Mouse (Mus musculus) thymus, adult 2 months (tissue): ENCODE data around the gene Sema5b. TPM values are rescaled to one million over a fixed set of nuclear protein-coding genes. Genes with fewer than 3 reads are reported as not detected.

Source experiments
- DNase-seq: peaks from one replicate; pipeline ENCODE4 v3.0.0; 2021
- H3K27ac ChIP-seq: fragments of 200-500 bp; 2 replicates; pipeline ENCODE4 v1.5.1; 2012; ENCODE audit warnings: low read length, control low read depth; ENCODE audit not compliant: control insufficient read depth, insufficient read depth
- H3K27me3 ChIP-seq: fragments of 200-500 bp; 2 replicates; pipeline ENCODE4 v1.6.1; 2012; ENCODE audit warnings: mild to moderate bottlenecking, low read length, moderate library complexity, mixed read lengths; ENCODE audit not compliant: control insufficient read depth, insufficient read depth
- H3K36me3 ChIP-seq: fragments of 200-500 bp; 2 replicates; pipeline ENCODE4 v1.6.1; 2012; ENCODE audit warnings: mild to moderate bottlenecking, low read length, moderate library complexity; ENCODE audit not compliant: control insufficient read depth, insufficient read depth
- H3K4me1 ChIP-seq: fragments of 200-500 bp; replicated peaks from 2 replicates; pipeline ENCODE4 v1.6.1; 2012; ENCODE audit warnings: low read length; ENCODE audit not compliant: control insufficient read depth, insufficient read depth
- H3K4me3 ChIP-seq: fragments of 200-500 bp; 2 replicates; pipeline ENCODE4 v1.5.1; 2012; ENCODE audit warnings: mild to moderate bottlenecking, low read length, control low read depth, moderate library complexity; ENCODE audit not compliant: control insufficient read depth, insufficient read depth
- CTCF ChIP-seq: fragments of 200-500 bp; IDR thresholded peaks from 2 replicates; pipeline ENCODE4 v1.5.1; 2012; ENCODE audit warnings: mild to moderate bottlenecking, control low read depth, low read length, moderate library complexity, borderline replicate concordance; ENCODE audit not compliant: control insufficient read depth, poor library complexity, insufficient read depth; ENCODE audit errors: extremely low read depth
- POLR2A ChIP-seq: fragments of 200-500 bp; IDR thresholded peaks from 2 replicates; pipeline ENCODE4 v1.6.1; 2012; ENCODE audit warnings: mild to moderate bottlenecking, low read length, control low read depth, moderate library complexity; ENCODE audit not compliant: control insufficient read depth, poor library complexity, insufficient read depth; ENCODE audit errors: extremely low read depth
- WGBS: fragments of 180-500 bp; shearing (Covaris S2); methylation state at CpG from one replicate; pipeline ENCODE4 v1.1.7; 2018; 5-methylcytosine and 5-hydroxymethylcytosine counted together
- polyA plus RNA-seq: library from polyadenylated mRNA; depleted of rRNA; stranded (reverse); fragments of >200 nt; gene quantifications from 2 replicates; pipeline ENCODE4 v1.2.3, GENCODE M21; 2012

Sema5b gene
- polyA plus RNA-seq, 1 experiment, result 0.54 TPM

GRCm38 (mm10) chr16:35537651-35538050 lies 3.3 kb upstream of the Sema5b start:
- H3K4me3 ChIP-seq, result no peak overlapping the region
- no peaks in the 10 kb centered on the region for H3K4me1 ChIP-seq
- TF ChIP-seq POLR2A (no peak), CTCF (no peak)
- H3K36me3 ChIP-seq, result no peaks in the 10 kb centered on the region
- WGBS, result 72% methylated on average over 8 of the region's 8 CpGs
- H3K27me3 ChIP-seq, result peaks cover 10% of the 10 kb centered on the region
- H3K27ac ChIP-seq, result no peak overlapping the region
- DNase-seq, result no peak

- no peak for DNase-seq
- TF ChIP-seq POLR2A, result no peak
- no peak for TF ChIP-seq CTCF
- H3K36me3 ChIP-seq, result no peaks in the 10 kb centered on the region
- no peak overlapping the region for H3K4me3 ChIP-seq
- H3K27ac ChIP-seq, result no peak overlapping the region
- H3K4me1 ChIP-seq, result no peaks in the 10 kb centered on the region
- WGBS, result 52% methylated on average over 10 of the region's 10 CpGs
- H3K27me3 ChIP-seq, result peaks cover 10% of the 10 kb centered on the region
Measured at GRCm38 (mm10) chr16:35539041-35539440, 1.9 kb upstream of the Sema5b start.

GRCm38 (mm10) chr16:35540333-35541116 lies 420 bp upstream of the Sema5b start:
- TF ChIP-seq CTCF (no peak), POLR2A (no peak)
- Histone ChIP-seq H3K4me1 (no peaks in the 10 kb centered on the region), H3K27ac (no peak overlapping the region), H3K27me3 (peaks cover 10% of the 10 kb centered on the region), H3K4me3 (no peak overlapping the region), H3K36me3 (no peaks in the 10 kb centered on the region)
- WGBS, result 6% methylated on average over 23 of the region's 23 CpGs
- no peak for DNase-seq

DNA sequence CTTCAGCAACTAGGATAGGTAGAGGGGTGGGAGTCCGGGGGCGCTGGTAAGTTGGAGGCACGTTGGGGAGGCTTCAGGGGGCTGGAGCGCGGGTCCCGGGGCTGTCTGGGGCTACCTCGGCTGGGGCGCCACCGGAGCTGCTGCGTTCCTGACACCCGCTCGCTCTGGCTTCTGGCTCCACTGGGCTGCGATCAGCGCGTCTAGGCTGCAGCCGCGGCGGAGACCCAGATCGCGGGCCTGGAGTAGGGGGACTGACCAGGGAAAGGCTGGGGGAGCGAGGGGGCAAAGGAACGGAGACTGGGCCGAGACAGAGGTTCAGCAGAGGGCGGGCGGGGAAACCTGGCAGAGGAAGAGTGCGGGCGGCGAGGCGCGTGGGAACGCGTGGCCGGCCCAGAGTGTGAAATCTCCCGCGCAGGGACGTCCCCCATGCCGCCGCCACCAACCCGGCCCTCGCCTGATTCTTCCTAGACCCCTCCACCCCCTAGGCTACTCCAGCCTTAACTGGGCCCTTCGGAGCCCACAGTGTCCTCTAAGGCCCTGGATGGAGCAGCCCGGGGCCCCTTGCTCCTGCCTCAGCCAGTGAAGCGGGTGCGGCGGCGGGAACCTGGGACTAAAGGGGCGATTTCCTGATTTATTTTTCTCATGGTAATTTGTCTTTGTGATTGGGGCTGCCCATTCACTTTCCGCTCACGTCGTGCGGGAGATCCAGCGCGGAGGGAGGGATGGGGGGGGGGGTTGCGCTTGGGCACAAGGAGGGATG lies 896 bp downstream of the Sema5b start:
- DNase-seq, result no peak
- H3K27ac ChIP-seq, result no peak overlapping the region
- H3K4me3 ChIP-seq, result no peak overlapping the region
- 7% methylated on average over 53 of the region's 54 CpGs for WGBS
- H3K36me3 ChIP-seq, result no peaks in the 10 kb centered on the region
- H3K27me3 ChIP-seq, result peaks cover 10% of the 10 kb centered on the region
- TF ChIP-seq CTCF, result no peak
- TF ChIP-seq POLR2A, result no peak
- H3K4me1 ChIP-seq, result no peaks in the 10 kb centered on the region

DNA sequence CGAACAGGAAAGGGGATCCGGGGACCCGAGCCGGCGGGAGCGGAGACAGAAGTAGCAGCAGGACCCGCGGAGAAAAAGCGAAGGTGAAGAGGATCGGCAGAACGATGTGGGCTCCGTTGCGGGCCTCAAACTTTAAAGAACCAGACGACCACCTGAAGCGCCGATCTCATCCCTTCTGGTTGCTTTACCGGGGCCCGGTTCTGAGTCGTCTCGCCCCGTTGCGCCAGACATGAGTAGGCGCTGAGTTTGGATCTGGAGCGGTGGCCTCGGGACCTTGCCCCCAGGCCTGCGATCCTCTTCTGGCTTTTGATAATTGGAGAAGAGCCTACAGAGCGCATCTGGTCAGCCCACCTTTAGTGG lies 1.5 kb downstream of the Sema5b start:
- H3K27ac ChIP-seq, result no peak overlapping the region
- DNase-seq, result no peak
- TF ChIP-seq CTCF (no peak), POLR2A (no peak)
- H3K27me3 ChIP-seq, result peaks cover 10% of the 10 kb centered on the region
- no peaks in the 10 kb centered on the region for H3K36me3 ChIP-seq
- no peaks in the 10 kb centered on the region for H3K4me1 ChIP-seq
- H3K4me3 ChIP-seq, result no peak overlapping the region
- WGBS, result 11% methylated on average over 27 of the region's 27 CpGs

DNA sequence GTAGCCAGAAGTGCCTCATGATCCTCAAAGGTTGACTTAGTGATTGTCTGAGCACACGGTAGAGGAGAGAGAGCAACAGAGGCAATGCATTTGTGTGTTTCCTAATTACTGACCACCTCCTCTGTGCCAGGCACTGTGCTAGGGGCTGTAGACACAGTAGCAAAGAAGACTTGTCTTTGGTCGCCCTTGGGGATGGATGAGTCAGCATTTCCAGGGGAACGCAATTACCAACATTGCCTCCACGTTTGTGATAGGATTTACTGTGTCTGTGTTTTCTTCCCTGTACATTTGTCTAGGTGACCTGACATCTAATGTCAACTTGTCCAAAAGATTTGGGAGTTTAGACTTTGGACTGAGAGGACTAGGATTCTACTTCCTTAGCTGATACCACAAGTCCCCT lies 4.8 kb downstream of the Sema5b start:
- H3K27ac ChIP-seq, result no peak overlapping the region
- no peak for DNase-seq
- TF ChIP-seq CTCF, result no peak
- TF ChIP-seq POLR2A, result no peak
- H3K36me3 ChIP-seq, result no peaks in the 10 kb centered on the region
- no peak overlapping the region for H3K4me3 ChIP-seq
- H3K4me1 ChIP-seq, result no peaks in the 10 kb centered on the region
- 49% methylated on average over 4 of the region's 4 CpGs for WGBS
- H3K27me3 ChIP-seq, result peaks cover 10% of the 10 kb centered on the region
